Mouse (Mus musculus): Measurements from ENCODE around the gene Trmt10a. TPM values are rescaled to one million over a fixed set of nuclear protein-coding genes. Genes with fewer than 3 reads are reported as not detected.

The Trmt10a gene
- polyA plus RNA-seq, 1 experiment from 2014 or later = 9.4 TPM

GRCm38 (mm10) chr3:138110910-138111782 is 32.1 kb upstream of the Trmt10a start:
- WGBS = 91% methylated on average over 19 of the region's 19 CpGs
- Histone ChIP-seq H3K9me3 (ENCODE audit: control insufficient read depth, low read length) (no peaks in the 10 kb centered on the region), H3K27me3 (replicated peaks; ENCODE audit: control insufficient read depth, insufficient read depth, low read length) (no peaks in the 10 kb centered on the region), H3K27ac (ENCODE audit: low read length) (no peak overlapping the region), H3K4me3 (ENCODE audit: low read length) (no peak overlapping the region), H3K9ac (ENCODE audit: low read depth, low read length) (no peak overlapping the region), H3K4me1 (ENCODE audit: control insufficient read depth, insufficient read depth, low read length) (no peaks in the 10 kb centered on the region), H3K4me2 (ENCODE audit: low read depth, low read length) (no peak overlapping the region), H3K36me3 (ENCODE audit: control insufficient read depth, insufficient read depth, low read length) (peaks cover 3% of the 10 kb centered on the region; the same call in 1 of the 2 replicates)
- peak; percentile 43 for ATAC-seq

- ATAC-seq = no peak
- Histone ChIP-seq H3K4me2 (ENCODE audit: low read depth, low read length) (no peak overlapping the region), H3K36me3 (ENCODE audit: control insufficient read depth, insufficient read depth, low read length) (peaks cover 3% of the 10 kb centered on the region; the same call in 1 of the 2 replicates), H3K4me1 (ENCODE audit: control insufficient read depth, insufficient read depth, low read length) (no peaks in the 10 kb centered on the region; the same call in 1 of the 2 replicates), H3K4me3 (ENCODE audit: low read length) (no peak overlapping the region), H3K9ac (ENCODE audit: low read depth, low read length) (no peak overlapping the region), H3K9me3 (ENCODE audit: control insufficient read depth, low read length) (no peaks in the 10 kb centered on the region), H3K27me3 (replicated peaks; ENCODE audit: control insufficient read depth, insufficient read depth, low read length) (no peaks in the 10 kb centered on the region), H3K27ac (ENCODE audit: low read length) (no peak overlapping the region)
- WGBS = 86% methylated on average over 17 of the region's 17 CpGs
Measured at GRCm38 (mm10) chr3:138114106-138114505, 29.1 kb upstream of the Trmt10a start.

- Histone ChIP-seq H3K36me3 (ENCODE audit: control insufficient read depth, insufficient read depth, low read length) (peaks cover 3% of the 10 kb centered on the region; the same call in 1 of the 2 replicates), H3K27me3 (replicated peaks; ENCODE audit: control insufficient read depth, insufficient read depth, low read length) (no peaks in the 10 kb centered on the region), H3K9ac (ENCODE audit: low read depth, low read length) (no peak overlapping the region), H3K4me2 (ENCODE audit: low read depth, low read length) (no peak overlapping the region), H3K4me3 (ENCODE audit: low read length) (no peak overlapping the region), H3K9me3 (ENCODE audit: control insufficient read depth, low read length) (no peaks in the 10 kb centered on the region), H3K4me1 (ENCODE audit: control insufficient read depth, insufficient read depth, low read length) (peaks cover 7% of the 10 kb centered on the region), H3K27ac (ENCODE audit: low read length) (no peak overlapping the region)
- 86% methylated on average over 4 of the region's 4 CpGs for WGBS
- no peak for ATAC-seq
Measured at GRCm38 (mm10) chr3:138116871-138117270, 26.4 kb upstream of the Trmt10a start.

DNA sequence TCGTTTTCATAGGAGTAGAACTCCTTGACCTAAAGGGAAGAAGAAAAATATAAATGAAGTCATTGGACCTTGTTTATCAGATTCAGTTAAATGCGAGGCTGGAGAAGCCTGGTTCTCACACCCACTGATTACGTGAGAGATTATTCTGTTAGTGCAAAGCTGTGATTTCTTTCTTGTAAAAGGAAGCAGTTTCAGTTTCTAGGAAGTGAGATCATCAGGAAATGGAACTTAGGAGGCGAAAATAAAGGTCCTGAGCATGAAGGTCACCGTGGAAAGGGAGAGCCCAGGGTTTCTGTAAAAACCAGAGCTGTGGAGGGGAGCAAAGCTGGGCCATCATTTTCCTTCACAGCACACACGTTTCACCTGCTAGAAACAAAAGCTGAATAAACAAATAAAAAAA is 24.9 kb upstream of the Trmt10a start:
- H3K9me3 ChIP-seq (ENCODE audit: control insufficient read depth, low read length) = no peaks in the 10 kb centered on the region
- ATAC-seq = no peak
- peaks cover 7% of the 10 kb centered on the region for H3K4me1 ChIP-seq (ENCODE audit: control insufficient read depth, insufficient read depth, low read length)
- H3K36me3 ChIP-seq (ENCODE audit: control insufficient read depth, insufficient read depth, low read length) = peaks cover 3% of the 10 kb centered on the region; the same call in 1 of the 2 replicates
- H3K27ac ChIP-seq (ENCODE audit: low read length) = no peak overlapping the region
- no peak overlapping the region for H3K4me3 ChIP-seq (ENCODE audit: low read length)
- 64% methylated on average over 6 of the region's 6 CpGs for WGBS
- H3K9ac ChIP-seq (ENCODE audit: low read depth, low read length) = no peak overlapping the region
- no peaks in the 10 kb centered on the region for H3K27me3 ChIP-seq (replicated peaks; ENCODE audit: control insufficient read depth, insufficient read depth, low read length)
- no peak overlapping the region for H3K4me2 ChIP-seq (ENCODE audit: low read depth, low read length)

DNA sequence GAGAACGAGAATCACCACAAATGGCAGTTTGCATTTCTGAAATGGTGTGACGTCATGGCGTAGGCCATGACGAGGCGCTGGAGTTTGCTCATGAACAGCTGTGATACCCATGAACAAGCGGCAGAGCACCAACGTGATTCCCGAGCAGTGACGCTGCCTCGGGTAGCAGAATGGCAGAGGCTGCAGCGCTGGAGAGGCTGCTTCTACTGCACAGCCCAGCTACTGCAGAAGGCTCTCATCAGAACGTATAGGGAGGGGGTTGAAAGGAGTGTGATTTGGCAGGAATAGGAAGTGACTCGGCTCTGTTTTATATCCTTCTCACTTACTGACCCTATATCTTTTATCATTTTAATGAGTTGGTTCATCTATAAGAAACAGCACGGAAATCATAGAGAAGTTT is 24.4 kb upstream of the Trmt10a start:
- H3K27ac ChIP-seq (ENCODE audit: low read length) = no peak overlapping the region
- H3K9ac ChIP-seq (ENCODE audit: low read depth, low read length) = no peak overlapping the region
- H3K4me1 ChIP-seq (ENCODE audit: control insufficient read depth, insufficient read depth, low read length) = peaks cover 7% of the 10 kb centered on the region
- H3K27me3 ChIP-seq (replicated peaks; ENCODE audit: control insufficient read depth, insufficient read depth, low read length) = no peaks in the 10 kb centered on the region
- no peaks in the 10 kb centered on the region for H3K9me3 ChIP-seq (ENCODE audit: control insufficient read depth, low read length)
- no peak for ATAC-seq
- 81% methylated on average over 14 of the region's 14 CpGs for WGBS
- H3K36me3 ChIP-seq (ENCODE audit: control insufficient read depth, insufficient read depth, low read length) = peaks cover 4% of the 10 kb centered on the region; the same call in 1 of the 2 replicates
- H3K4me2 ChIP-seq (ENCODE audit: low read depth, low read length) = no peak overlapping the region
- H3K4me3 ChIP-seq (ENCODE audit: low read length) = no peak overlapping the region

GRCm38 (mm10) chr3:138119444-138120105 is 23.7 kb upstream of the Trmt10a start:
- Histone ChIP-seq H3K4me3 (ENCODE audit: low read length) (no peak overlapping the region), H3K27me3 (replicated peaks; ENCODE audit: control insufficient read depth, insufficient read depth, low read length) (no peaks in the 10 kb centered on the region), H3K9me3 (ENCODE audit: control insufficient read depth, low read length) (no peaks in the 10 kb centered on the region), H3K4me2 (ENCODE audit: low read depth, low read length) (no peak overlapping the region), H3K27ac (ENCODE audit: low read length) (no peak overlapping the region), H3K36me3 (ENCODE audit: control insufficient read depth, insufficient read depth, low read length) (0 out of 2 replicates have a peak, but pooled peaks cover 4% of the 10 kb centered on the region), H3K9ac (ENCODE audit: low read depth, low read length) (no peak overlapping the region), H3K4me1 (ENCODE audit: control insufficient read depth, insufficient read depth, low read length) (peaks cover 7% of the 10 kb centered on the region)
- 90% methylated on average over 16 of the region's 16 CpGs for WGBS
- no peak for ATAC-seq

GRCm38 (mm10) chr3:138121461-138121860 is 21.8 kb upstream of the Trmt10a start:
- Histone ChIP-seq H3K9ac (ENCODE audit: low read depth, low read length) (no peak overlapping the region), H3K9me3 (ENCODE audit: control insufficient read depth, low read length) (no peaks in the 10 kb centered on the region), H3K27ac (ENCODE audit: low read length) (no peak overlapping the region), H3K4me1 (ENCODE audit: control insufficient read depth, insufficient read depth, low read length) (peaks cover 7% of the 10 kb centered on the region), H3K4me2 (ENCODE audit: low read depth, low read length) (no peak overlapping the region), H3K36me3 (ENCODE audit: control insufficient read depth, insufficient read depth, low read length) (0 out of 2 replicates have a peak, but pooled peaks cover 4% of the 10 kb centered on the region), H3K4me3 (ENCODE audit: low read length) (no peak overlapping the region), H3K27me3 (replicated peaks; ENCODE audit: control insufficient read depth, insufficient read depth, low read length) (no peaks in the 10 kb centered on the region)
- WGBS = 58% methylated on average over 2 of the region's 2 CpGs
- peak; percentile 76 for ATAC-seq

DNA sequence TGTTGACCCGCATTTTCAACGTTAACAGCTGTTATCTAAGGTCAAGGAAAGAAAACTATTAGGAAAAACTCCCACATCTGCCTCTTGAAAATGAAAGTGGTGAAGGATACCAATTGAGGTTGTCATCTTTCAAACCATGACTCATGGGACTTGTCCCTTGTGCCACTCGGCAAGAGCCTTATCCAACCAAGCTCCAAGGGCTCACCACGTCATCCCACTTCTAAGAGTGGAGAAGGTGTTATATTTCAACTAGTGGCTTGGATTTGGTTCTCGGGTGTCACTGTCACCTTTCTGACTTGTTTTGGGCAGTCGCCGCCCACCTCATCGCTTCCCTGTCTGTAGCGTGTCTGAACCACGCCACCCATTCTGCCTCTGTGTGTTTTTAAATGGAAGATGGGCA is 19.4 kb upstream of the Trmt10a start:
- no peak overlapping the region for H3K9ac ChIP-seq (ENCODE audit: low read depth, low read length)
- no peak overlapping the region for H3K4me2 ChIP-seq (ENCODE audit: low read depth, low read length)
- no peak overlapping the region for H3K4me3 ChIP-seq (ENCODE audit: low read length)
- H3K9me3 ChIP-seq (ENCODE audit: control insufficient read depth, low read length) = no peaks in the 10 kb centered on the region
- no peaks in the 10 kb centered on the region for H3K27me3 ChIP-seq (replicated peaks; ENCODE audit: control insufficient read depth, insufficient read depth, low read length)
- 0 out of 2 replicates have a peak, but pooled peaks cover 4% of the 10 kb centered on the region for H3K36me3 ChIP-seq (ENCODE audit: control insufficient read depth, insufficient read depth, low read length)
- peaks cover 7% of the 10 kb centered on the region for H3K4me1 ChIP-seq (ENCODE audit: control insufficient read depth, insufficient read depth, low read length)
- ATAC-seq = no peak
- 82% methylated on average over 10 of the region's 10 CpGs for WGBS
- H3K27ac ChIP-seq (ENCODE audit: low read length) = no peak overlapping the region

- H3K36me3 ChIP-seq (ENCODE audit: control insufficient read depth, insufficient read depth, low read length) = no peaks in the 10 kb centered on the region
- H3K4me1 ChIP-seq (ENCODE audit: control insufficient read depth, insufficient read depth, low read length) = no peaks in the 10 kb centered on the region
- H3K4me2 ChIP-seq (ENCODE audit: low read depth, low read length) = peak overlapping the region; percentile 35
- WGBS = 78% methylated on average over 6 of the region's 6 CpGs
- no peaks in the 10 kb centered on the region for H3K27me3 ChIP-seq (replicated peaks; ENCODE audit: control insufficient read depth, insufficient read depth, low read length)
- H3K4me3 ChIP-seq (ENCODE audit: low read length) = peak overlapping the region; percentile 42
- peak; percentile 66 for ATAC-seq
- H3K9me3 ChIP-seq (ENCODE audit: control insufficient read depth, low read length) = no peaks in the 10 kb centered on the region
- H3K27ac ChIP-seq (ENCODE audit: low read length) = peak overlapping the region; percentile 83
- peak overlapping the region; percentile 27 for H3K9ac ChIP-seq (ENCODE audit: low read depth, low read length)
Measured at GRCm38 (mm10) chr3:138129110-138129509, 14.1 kb upstream of the Trmt10a start.
